Mouse (Mus musculus) spleen, postnatal 4 days (tissue): Measurements from ENCODE around the gene Poldip3.

Experiments
- DNase-seq, 2 experiments: peaks; one replicate each; pipeline ENCODE4 v3.0.0; 2022; ENCODE audit warnings: low spot score in 2 of 2

Poldip3 gene

GRCm38 (mm10) chr15:83149196-83150072 lies at the start of gene Poldip3:
Gene Poldip3 (minus strand): TSS chr15:83149384.
- peak; percentile 99 for DNase-seq

- no peak for DNase-seq
Observed at GRCm38 (mm10) chr15:83193413-83193812, 44.2 kb upstream of the Poldip3 start.

DNA sequence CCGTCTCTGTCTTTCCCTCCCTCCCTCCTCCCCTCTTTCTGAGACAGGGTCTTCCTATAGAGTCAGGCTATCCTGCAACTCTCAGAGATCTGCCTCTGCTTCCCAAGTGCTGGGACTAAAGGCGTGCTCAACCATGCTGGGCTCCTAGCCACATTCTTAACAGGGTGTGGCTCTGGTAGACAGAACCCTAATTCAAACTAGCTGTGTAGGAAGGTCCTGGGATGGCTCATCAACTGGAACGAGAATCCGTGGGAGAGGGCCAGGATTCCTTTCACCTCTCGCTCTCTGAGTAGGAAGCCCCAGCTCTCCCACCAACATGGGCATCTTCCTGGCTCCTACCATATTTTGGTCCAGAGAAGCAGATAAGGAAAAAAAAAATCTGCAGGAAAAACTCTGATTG lies 33.2 kb upstream of the Poldip3 start:
- no peak for DNase-seq

GRCm38 (mm10) chr15:83181800-83182330 lies 32.7 kb upstream of the Poldip3 start:
- no peak for DNase-seq

- DNase-seq: no peak
Observed at GRCm38 (mm10) chr15:83180004-83180403, 30.8 kb upstream of the Poldip3 start.

GRCm38 (mm10) chr15:83176653-83177052 lies 27.5 kb upstream of the Poldip3 start:
- DNase-seq: peak in 1 of 2 experiments; percentile 50

DNA sequence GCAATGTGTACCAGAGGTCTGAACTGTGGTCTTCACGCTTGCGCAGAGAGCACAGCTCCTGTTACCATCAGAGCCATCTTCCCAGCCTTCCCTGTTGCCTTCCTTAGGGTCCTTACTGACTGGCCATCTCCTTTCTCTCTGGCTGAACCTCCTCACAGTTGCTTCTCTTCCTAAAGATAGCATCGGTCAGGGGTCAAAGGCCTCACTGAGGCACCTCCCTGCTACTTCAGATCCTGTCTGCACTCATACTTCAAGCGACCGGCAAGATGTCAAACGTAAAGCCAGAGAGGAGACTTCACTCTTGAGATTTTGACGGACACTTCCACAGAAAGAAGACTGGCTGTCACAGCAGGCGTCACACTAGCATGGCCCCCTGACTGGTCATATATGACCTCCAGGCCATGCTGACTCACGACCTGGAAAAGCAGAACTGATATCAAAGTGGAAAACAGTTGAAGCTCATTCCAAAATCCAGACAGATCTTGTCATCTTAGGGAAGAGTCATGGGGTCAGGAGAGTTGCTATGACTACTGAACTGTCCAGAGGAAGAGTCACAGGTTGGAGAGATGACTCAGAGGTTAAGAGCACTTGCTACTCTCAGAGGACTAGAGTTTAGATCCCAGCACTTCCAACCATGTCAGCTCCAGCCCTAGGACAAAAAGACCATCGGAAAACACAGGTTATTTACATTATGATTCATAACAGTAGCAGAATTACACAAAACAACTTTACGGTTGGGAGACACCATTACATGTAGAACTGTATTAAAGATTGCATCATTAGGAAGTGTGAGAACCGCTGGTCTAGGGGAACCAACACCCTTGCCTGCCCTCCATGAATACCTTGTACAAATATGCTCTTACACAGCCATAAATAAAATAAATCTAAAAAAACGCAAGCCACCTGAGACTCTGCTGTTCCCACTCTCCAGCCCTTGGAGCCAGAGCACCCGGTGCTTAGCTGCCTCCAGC lies 25.0 kb upstream of the Poldip3 start:
- peak in 1 of 2 experiments; percentile 51 for DNase-seq

DNA sequence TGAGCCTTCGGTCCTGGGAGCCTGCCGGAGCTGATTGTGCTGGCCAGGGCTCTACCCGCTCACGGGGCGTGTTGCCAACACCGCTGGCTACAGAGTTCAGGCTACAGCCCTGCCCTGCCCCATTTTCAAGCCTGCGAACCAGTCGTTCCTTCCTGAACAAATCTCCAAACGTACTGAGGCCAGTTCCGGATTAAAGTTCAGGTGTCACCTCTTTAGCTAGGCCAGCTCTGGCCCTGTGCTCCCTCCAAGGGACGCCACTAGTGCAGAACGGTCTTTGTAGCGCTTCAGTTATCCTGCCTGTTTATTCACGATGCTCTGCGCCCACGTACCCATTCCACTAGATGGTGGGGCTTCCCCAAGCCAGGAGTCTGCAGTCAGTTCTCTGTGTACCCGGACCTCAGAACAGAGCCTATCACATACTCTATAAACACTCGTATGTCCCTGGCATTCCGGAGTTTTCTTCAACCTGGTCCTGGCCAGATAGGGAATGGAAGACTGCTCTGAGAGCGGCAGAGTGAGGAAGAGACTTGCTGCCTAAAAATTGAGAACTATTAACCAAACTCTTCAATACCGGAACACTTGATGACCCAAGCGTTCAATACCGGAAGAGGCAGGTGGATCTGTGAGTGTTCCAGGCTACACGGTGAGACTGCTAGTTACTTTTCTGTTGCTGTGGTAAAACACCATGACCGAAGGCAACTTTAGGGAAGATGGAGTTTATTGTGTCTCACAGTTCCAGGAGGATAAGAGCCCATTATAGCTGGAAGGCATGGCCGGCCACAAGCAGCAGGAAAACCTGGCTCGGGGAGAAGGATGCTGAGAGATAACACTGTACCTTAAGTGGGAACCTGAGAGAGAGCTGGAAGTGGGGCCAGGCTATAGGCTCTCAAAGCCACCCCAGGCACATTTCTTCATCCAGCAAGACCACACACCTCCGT lies 23.6 kb upstream of the Poldip3 start, which contains the start of gene Cyb5r3:
TSS of gene Cyb5r3 (minus strand) at position 101 of the 938 bp plus-strand sequence.
- peak in 1 of 2 experiments; percentile 55 for DNase-seq

DNA sequence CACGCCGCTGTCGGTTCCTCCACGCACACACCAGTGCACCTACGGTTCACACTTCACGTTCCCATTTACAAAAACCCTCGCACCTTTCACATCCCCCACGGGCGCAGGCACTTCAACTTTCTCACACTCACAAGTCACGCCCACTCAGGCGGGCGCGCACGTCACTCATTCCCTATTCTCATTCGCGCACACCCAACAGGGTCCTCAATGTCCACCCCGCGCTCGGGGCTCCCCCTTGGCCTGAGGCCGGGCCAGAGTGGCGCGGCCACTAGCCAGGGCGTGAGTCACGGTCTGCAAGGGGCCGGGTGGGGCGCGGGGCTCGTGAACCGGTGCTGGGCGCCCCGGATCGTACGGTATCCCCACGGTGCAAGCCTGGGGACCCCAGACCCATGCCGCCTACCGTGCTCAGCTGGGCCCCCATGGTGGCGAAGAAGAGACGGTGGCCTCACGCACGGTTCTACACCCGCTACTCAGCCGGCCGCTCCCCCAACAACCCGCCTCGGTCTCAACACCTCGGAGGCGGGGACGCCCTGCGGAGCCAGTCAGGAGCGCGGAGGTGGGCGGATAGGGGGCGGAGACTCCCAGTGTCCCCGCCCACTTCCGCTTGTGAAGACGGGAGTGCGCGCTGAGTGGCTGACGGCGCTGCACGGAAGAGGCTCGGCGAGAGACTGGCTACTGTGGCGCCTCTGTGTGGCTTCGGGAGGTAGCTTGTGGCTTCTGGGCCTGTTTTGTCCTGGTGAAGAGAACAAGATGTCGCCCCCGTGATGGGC lies 22.7 kb upstream of the Poldip3 start:
- peak; percentile 97 to 98 for DNase-seq

DNA sequence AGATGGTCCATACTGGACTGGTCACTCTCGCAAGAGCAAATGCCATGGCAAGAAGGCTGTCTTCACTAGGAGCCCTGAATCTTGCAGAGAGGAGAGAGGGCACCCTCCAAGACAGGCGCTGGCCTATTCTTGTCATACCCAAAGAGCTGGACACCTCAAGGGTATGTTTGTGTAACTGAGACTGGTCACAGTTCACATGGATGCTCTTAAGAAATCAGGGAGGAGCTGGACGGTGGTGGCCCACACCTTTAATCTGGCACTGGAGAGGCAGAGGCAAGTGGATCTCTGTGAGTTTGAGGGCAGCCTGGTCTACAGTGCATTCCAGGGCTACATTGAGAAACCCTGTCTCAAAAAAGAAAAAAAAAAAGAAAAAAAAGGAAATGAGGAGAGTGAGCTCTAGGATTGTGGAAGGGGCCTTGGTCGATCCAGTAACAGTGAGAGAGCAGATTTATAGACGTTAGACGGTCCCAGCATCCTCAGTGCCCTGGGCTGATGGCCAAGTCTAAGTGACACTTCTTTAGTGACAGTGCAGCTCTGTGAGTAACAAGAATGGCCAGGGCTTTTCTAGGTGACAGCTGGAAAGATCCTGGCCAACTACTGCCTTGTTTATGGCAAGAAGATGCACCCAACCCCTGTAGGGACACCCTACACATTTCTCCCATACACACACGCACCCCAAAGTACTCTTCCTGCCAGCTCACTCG lies 21.9 kb upstream of the Poldip3 start:
- peak in 1 of 2 experiments; percentile 63 for DNase-seq

DNA sequence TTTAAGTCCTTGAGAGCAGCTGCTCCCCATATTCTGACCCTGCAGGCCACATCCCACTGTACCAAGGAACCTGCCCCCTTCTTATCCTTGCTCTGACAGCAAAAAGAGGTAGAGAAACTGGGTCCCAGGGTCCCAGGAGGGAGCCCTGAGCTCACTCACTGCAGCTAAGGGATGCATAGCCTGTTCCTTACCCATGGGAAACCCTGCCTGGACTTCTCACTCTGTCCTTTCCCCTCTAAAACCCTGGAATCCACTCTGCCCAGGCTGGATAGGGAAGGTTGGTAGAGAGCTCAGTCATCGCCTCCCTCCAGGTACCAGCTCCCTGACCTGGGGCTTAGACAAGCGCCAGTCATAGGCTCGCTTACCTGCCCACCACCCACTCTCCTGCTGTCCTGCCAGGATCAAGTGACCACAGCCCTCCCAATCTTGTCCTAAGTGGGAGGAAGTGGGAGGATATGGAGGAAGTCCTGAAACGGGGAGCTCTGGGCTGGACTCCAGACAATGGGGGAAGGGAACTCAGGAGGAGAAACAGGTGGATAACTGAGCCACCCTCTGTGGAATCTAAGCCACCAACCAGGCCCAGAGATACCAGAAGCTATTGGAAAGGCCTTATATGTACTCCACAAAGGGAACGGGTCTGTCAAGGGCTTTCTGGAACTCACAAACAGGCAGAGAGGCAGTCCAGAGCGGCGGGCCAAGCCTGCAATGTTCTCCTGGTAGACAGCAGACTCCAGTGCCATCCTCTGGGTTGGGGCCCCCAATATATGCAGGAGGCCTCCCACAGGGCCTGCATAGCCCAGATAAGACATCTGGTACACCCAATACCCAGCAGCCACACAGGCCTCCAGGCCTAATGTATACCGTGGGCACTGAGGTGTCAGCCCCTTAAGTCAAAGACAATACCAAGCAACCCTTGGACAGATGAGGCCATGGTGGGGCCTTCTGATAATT lies 20.9 kb upstream of the Poldip3 start:
- DNase-seq: peak; percentile 82 to 86

GRCm38 (mm10) chr15:83168875-83169771 lies 19.9 kb upstream of the Poldip3 start:
- DNase-seq: peak in 1 of 2 experiments; percentile 67

DNA sequence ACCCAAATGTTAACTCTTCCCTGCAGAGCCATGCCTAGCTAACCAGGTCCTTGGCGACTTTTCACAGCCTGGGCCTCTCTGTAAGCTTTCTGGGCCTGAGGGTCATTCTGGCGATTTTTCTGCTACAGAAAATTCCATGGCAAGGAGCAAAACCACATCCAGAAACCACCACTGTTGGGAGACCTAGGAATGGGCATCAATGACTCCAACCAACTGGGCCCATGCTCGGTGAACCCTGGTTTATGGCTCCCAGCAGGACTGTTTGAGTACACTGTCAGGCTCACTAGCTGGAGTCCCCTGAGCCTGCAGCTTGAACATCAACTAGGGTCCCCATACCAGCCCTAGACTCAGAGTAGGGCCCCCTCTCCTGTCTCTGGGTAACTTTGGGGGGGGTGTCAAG lies 19.1 kb upstream of the Poldip3 start:
- DNase-seq: peak in 1 of 2 experiments; percentile 59

DNA sequence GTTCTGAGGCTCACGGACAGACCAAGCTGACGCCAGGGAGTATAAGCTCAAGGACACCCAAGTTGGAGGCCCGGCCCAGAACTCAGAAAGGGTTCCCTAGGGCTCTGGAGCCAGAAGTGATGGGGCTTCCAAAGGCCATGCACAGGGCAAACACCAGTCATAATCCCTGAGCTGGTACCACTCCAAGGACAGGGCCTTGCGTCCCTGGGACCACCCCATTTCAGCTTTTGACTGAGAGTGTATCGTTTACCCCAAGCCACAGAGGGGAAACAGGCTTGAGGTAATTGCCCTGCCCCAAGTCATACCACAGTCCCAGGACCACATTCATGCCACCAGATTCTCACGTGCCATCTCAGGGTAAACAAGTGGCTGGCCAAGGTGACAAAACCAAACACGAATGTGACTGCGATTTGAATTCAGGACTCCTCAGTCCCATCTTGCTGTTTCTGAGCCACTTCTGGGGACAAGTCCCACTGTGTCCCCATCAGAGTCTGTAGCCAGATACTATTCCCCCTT lies 18.4 kb upstream of the Poldip3 start:
- DNase-seq: peak in 1 of 2 experiments; percentile 59

GRCm38 (mm10) chr15:83167126-83167525 lies 17.9 kb upstream of the Poldip3 start:
- DNase-seq: peak in 1 of 2 experiments; percentile 59

DNA sequence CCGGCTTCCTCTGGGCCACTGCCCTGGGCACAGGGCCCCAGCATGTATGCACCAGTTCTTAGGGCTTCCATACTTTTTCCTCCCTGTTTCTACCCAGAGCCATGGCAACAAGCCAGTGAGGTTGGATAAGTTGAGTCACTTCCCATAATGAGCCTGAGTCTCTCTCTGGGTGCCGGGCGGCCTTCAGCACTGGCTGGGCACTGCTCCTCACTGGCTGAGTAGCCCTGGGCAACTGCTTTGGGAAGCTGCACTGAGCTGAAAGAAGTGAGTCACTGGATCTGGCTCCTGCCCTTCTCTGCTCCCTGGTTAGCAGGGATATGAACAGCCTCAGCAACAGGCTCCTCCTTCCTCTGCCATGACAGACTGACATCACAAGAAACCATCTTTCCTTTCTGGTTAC lies 17.5 kb upstream of the Poldip3 start:
- peak in 1 of 2 experiments; percentile 61 for DNase-seq
